Mouse (Mus musculus) bone marrow macrophage, adult 2 months (primary cell): ENCODE results near the gene Eepd1. TPM values are rescaled to one million over a fixed set of nuclear protein-coding genes. Genes with fewer than 3 reads are reported as not detected.

Source experiments
- H3K27ac ChIP-seq: 2 replicates; pipeline ENCODE4 v1.5.1; 2012; ENCODE audit warnings: low read depth, low read length; ENCODE audit not compliant: insufficient read depth
- H3K4me1 ChIP-seq: 2 replicates; pipeline ENCODE4 v1.6.1; 2012; ENCODE audit warnings: low read length; ENCODE audit not compliant: control insufficient read depth, insufficient read depth
- H3K4me3 ChIP-seq: 2 replicates; pipeline ENCODE4 v1.5.1; 2012; ENCODE audit warnings: mild to moderate bottlenecking, low read length, moderate library complexity; ENCODE audit not compliant: insufficient read depth
- CTCF ChIP-seq: IDR thresholded peaks from 2 replicates; pipeline ENCODE4 v1.5.1; 2012; ENCODE audit warnings: low read depth, mild to moderate bottlenecking, low read length, moderate library complexity
- POLR2A ChIP-seq: IDR thresholded peaks from 2 replicates; pipeline ENCODE4 v1.6.1; 2012; ENCODE audit warnings: mild to moderate bottlenecking, low read depth, low read length, borderline replicate concordance
- polyA plus RNA-seq: library from polyadenylated mRNA; stranded (reverse); fragments of >200 nt; gene quantifications from 2 replicates; pipeline ENCODE4 v1.2.4, GENCODE M21; 2012; ENCODE audit not compliant: missing spikeins, insufficient read depth, insufficient read length

Gene Eepd1
- polyA plus RNA-seq, 1 experiment: 26.6 TPM

- TF ChIP-seq CTCF (no peak), POLR2A (no peak)
- no peak overlapping the region for H3K4me3 ChIP-seq
- H3K4me1 ChIP-seq: peaks cover 24% of the 10 kb centered on the region
- H3K27ac ChIP-seq: no peak overlapping the region
Observed at GRCm38 (mm10) chr9:25552532-25552931, 71.2 kb downstream of the Eepd1 start.

GRCm38 (mm10) chr9:25554246-25554803 lies 73.0 kb downstream of the Eepd1 start:
- Histone ChIP-seq H3K4me1 (peaks cover 26% of the 10 kb centered on the region), H3K4me3 (no peak overlapping the region), H3K27ac (no peak overlapping the region)
- TF ChIP-seq CTCF: no peak
- TF ChIP-seq POLR2A: no peak

GRCm38 (mm10) chr9:25555261-25555660 lies 73.9 kb downstream of the Eepd1 start:
- TF ChIP-seq POLR2A (no peak), CTCF (no peak)
- Histone ChIP-seq H3K27ac (no peak overlapping the region), H3K4me1 (peaks cover 18% of the 10 kb centered on the region), H3K4me3 (no peak overlapping the region)

- Histone ChIP-seq H3K4me3 (no peak overlapping the region), H3K27ac (no peak overlapping the region), H3K4me1 (peaks cover 14% of the 10 kb centered on the region)
- TF ChIP-seq CTCF: no peak
- no peak for TF ChIP-seq POLR2A
Observed at GRCm38 (mm10) chr9:25556008-25556407, 74.7 kb downstream of the Eepd1 start.

- no peak overlapping the region for H3K4me3 ChIP-seq
- H3K4me1 ChIP-seq: peaks cover 13% of the 10 kb centered on the region
- no peak overlapping the region for H3K27ac ChIP-seq
- TF ChIP-seq POLR2A: no peak
- no peak for TF ChIP-seq CTCF
Observed at GRCm38 (mm10) chr9:25557378-25557777, 76.0 kb downstream of the Eepd1 start.

- Histone ChIP-seq H3K27ac (no peak overlapping the region; the same call in 1 of the 2 replicates), H3K4me1 (peaks cover 12% of the 10 kb centered on the region), H3K4me3 (no peak overlapping the region)
- no peak for TF ChIP-seq CTCF
Observed at GRCm38 (mm10) chr9:25558834-25559233, 77.5 kb downstream of the Eepd1 start.

GRCm38 (mm10) chr9:25560016-25560758 lies 78.8 kb downstream of the Eepd1 start:
- Histone ChIP-seq H3K27ac (no peak overlapping the region), H3K4me3 (no peak overlapping the region), H3K4me1 (peaks cover 14% of the 10 kb centered on the region)
- TF ChIP-seq CTCF (no peak), POLR2A (no peak)

- no peak for TF ChIP-seq CTCF
- no peak for TF ChIP-seq POLR2A
- Histone ChIP-seq H3K4me3 (no peak overlapping the region), H3K27ac (no peak overlapping the region), H3K4me1 (peaks cover 20% of the 10 kb centered on the region)
Observed at GRCm38 (mm10) chr9:25561143-25561542, 79.8 kb downstream of the Eepd1 start.

- no peak for TF ChIP-seq CTCF
- TF ChIP-seq POLR2A: no peak
- Histone ChIP-seq H3K27ac (no peak overlapping the region), H3K4me3 (no peak overlapping the region), H3K4me1 (peaks cover 28% of the 10 kb centered on the region)
Observed at GRCm38 (mm10) chr9:25563806-25564205, 82.5 kb downstream of the Eepd1 start.

- TF ChIP-seq CTCF (no peak), POLR2A (no peak)
- H3K27ac ChIP-seq: no peak overlapping the region
- peaks cover 48% of the 10 kb centered on the region for H3K4me1 ChIP-seq
- H3K4me3 ChIP-seq: no peak overlapping the region
Observed at GRCm38 (mm10) chr9:25567071-25567470, 85.7 kb downstream of the Eepd1 start.
